17 mouse cellular contexts compared by ENCODE assay signal in genomic region chr14:122209177-122209576, GRCm38 (mm10).
"Had no signal": no experiment of that assay in that cellular context is flagged by ENCODE, and none has a peak within 500 bp of the region (broad histone marks: within the 10 kb centered on the region; RNA-seq: fewer than 3 reads in every experiment).

No protein-coding gene starts in this region.

- H3K36me3 ChIP-seq: midbrain, embryonic 10.5 days; midbrain, embryonic 13.5 days; midbrain, embryonic 15.5 days; neural tube, embryonic 13.5 days; neural tube, embryonic 15.5 days had no signal

- H3K4me3 ChIP-seq: midbrain, embryonic 10.5 days; midbrain, embryonic 13.5 days; midbrain, embryonic 15.5 days; neural tube, embryonic 13.5 days; neural tube, embryonic 15.5 days had no signal

- H3K27me3 ChIP-seq: midbrain, embryonic 13.5 days; midbrain, embryonic 15.5 days; neural tube, embryonic 13.5 days; neural tube, embryonic 15.5 days had no signal

- H3K9me3 ChIP-seq: midbrain, embryonic 10.5 days; midbrain, embryonic 13.5 days; midbrain, embryonic 15.5 days; neural tube, embryonic 13.5 days; neural tube, embryonic 15.5 days had no signal

- DNase-seq: lung, adult 18-20 months; lung, embryonic 14.5 days; lung, postnatal 10 days; lung, postnatal 4 days; retina, postnatal 1 day; right cerebral cortex, adult 18-20 months; right cerebral cortex, postnatal 25 days; right cerebral cortex, postnatal 4 days; spleen, adult 18-20 months; thymus, adult 2 months; thymus, postnatal 25 days; thymus, postnatal 4 days had no signal

- H3K9ac ChIP-seq: lung, embryonic 14.5 days; midbrain, embryonic 13.5 days; midbrain, embryonic 15.5 days; neural tube, embryonic 13.5 days; neural tube, embryonic 15.5 days had no signal

- H3K27ac ChIP-seq: midbrain, embryonic 10.5 days; midbrain, embryonic 13.5 days; midbrain, embryonic 15.5 days; neural tube, embryonic 13.5 days; neural tube, embryonic 15.5 days had no signal

- H3K4me1 ChIP-seq: midbrain, embryonic 10.5 days; midbrain, embryonic 13.5 days; midbrain, embryonic 15.5 days; neural tube, embryonic 13.5 days; neural tube, embryonic 15.5 days had no signal

- ATAC-seq: midbrain, embryonic 13.5 days; midbrain, embryonic 15.5 days had no signal

- H3K4me2 ChIP-seq: lung, embryonic 14.5 days; midbrain, embryonic 13.5 days; midbrain, embryonic 15.5 days; neural tube, embryonic 13.5 days; neural tube, embryonic 15.5 days had no signal
